Mouse (Mus musculus): ENCODE results near the gene Slc44a1. TPM values are rescaled to one million over a fixed set of nuclear protein-coding genes. Genes with fewer than 3 reads are reported as not detected.

Gene Slc44a1
- polyA plus RNA-seq, 1 experiment from 2014 or later, result 28.9 TPM

GRCm38 (mm10) chr4:53631316-53632010, 191.2 kb downstream of the Slc44a1 start, which contains the start of gene Fsd1l:
TSS of gene Fsd1l (plus strand) at chr4:53631471.
- ChIA-PET CTCF (no interaction called here), POLR2A (no interaction called here)
- no peaks in the 10 kb centered on the region for H3K27me3 ChIP-seq
- peak; percentile 69 for ATAC-seq
- in situ Hi-C loops (cut with MboI; ENCODE audit: low pct_unique_long_range_greater_than_20kb), result no loop called here
- no peak for DNase-seq (ENCODE audit: low read depth, low spot score)
- no peak for TF ChIP-seq CTCF (IDR thresholded peaks at IDR 0.05)

- TF ChIP-seq CTCF (IDR thresholded peaks at IDR 0.05), result no peak
- H3K27me3 ChIP-seq, result no peaks in the 10 kb centered on the region
- DNase-seq (ENCODE audit: low read depth, low spot score) (no peak), ATAC-seq (no peak)
- in situ Hi-C loops (cut with MboI; ENCODE audit: low pct_unique_long_range_greater_than_20kb), result no loop called here
- ChIA-PET POLR2A (no interaction called here), CTCF (no interaction called here)
Measured at GRCm38 (mm10) chr4:53632011-53632349, 191.8 kb downstream of the Slc44a1 start.

- ATAC-seq (no peak), DNase-seq (ENCODE audit: low read depth, low spot score) (no peak)
- ChIA-PET CTCF (no interaction called here), POLR2A (no interaction called here)
- H3K27me3 ChIP-seq, result no peaks in the 10 kb centered on the region
- in situ Hi-C loops (cut with MboI; ENCODE audit: low pct_unique_long_range_greater_than_20kb), result no loop called here
- no peak for TF ChIP-seq CTCF (IDR thresholded peaks at IDR 0.05)
Measured at GRCm38 (mm10) chr4:53635336-53635735, 195.1 kb downstream of the Slc44a1 start.

DNA sequence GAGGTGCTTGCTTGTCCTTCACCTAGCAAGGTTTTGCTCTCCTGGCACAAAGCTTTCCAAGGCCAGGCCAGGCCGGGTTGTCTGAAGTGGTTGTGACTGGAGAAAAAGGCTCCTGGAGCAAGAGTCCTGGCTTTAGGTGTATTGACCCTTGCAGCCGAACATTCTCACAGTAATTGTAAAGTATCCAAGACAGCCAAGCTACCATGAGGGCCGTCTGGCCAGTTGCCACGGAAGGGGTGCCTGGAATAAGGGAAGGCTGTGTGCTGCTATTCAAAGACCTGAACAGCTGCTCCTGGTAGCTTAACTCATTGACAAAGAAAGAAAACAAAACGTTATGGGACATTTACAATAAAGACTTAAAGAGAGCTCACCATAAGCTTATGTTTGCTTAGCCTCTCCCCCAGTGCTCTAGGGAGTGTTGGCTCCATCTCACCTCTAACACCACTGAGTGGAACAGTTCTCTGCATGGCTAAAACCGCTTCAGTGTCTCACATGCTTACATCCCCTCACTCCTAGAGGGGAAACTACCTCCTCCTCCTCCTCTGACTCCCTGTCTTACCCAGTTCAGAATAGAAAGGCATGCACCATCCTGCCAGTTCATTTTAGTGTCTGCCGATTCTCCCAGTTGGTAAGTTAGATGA, 197.2 kb downstream of the Slc44a1 start:
- no peaks in the 10 kb centered on the region for H3K27me3 ChIP-seq
- DNase-seq (ENCODE audit: low read depth, low spot score) (no peak), ATAC-seq (no peak)
- no peak for TF ChIP-seq CTCF (IDR thresholded peaks at IDR 0.05)
- in situ Hi-C loops (cut with MboI; ENCODE audit: low pct_unique_long_range_greater_than_20kb), result no loop called here
- ChIA-PET CTCF (interaction anchor here (0.8 to 1.4 kb wide), 2 partner anchors 12 to 37 kb away, joined by 3 to 6 read pairs; no protein-coding TSS in a partner anchor), POLR2A (interaction anchor here (0.7 kb wide), 1 partner anchor 8 kb away, joined by 3 read pairs; no protein-coding TSS in a partner anchor)

GRCm38 (mm10) chr4:53638549-53639123, 198.4 kb downstream of the Slc44a1 start:
- TF ChIP-seq CTCF (IDR thresholded peaks at IDR 0.05), result no peak
- CTCF ChIA-PET, result interaction anchor here (1.1 kb wide), 1 partner anchor 10 kb away, joined by 3 read pairs; no protein-coding TSS in a partner anchor

DNA sequence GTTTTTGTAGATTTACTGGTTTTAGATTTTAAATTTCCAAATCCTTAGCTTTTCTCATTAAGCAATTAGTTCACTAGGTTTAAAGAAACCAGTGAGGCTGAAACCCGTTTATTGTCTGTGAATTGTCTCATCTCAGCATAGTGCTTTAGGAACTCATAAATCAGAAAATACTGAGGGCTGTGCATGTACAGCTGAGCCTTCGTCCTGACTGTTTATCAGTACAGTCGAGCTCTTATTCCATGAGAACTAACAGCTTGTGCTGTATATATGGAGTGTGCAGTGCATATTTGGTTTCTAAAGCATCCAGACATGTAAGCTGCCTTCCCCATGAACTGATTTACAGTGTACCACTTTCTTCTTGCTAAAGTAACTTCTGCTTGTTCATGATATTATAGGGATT, 217.8 kb downstream of the Slc44a1 start:
- ATAC-seq, result no peak
- no peak for TF ChIP-seq CTCF (IDR thresholded peaks at IDR 0.05)
- POLR2A ChIA-PET, result no interaction called here

More at GRCm38 (mm10) chr4:53638549-53639123, 198.4 kb downstream of the Slc44a1 start:
- no peaks in the 10 kb centered on the region for H3K27me3 ChIP-seq
- ATAC-seq (no peak), DNase-seq (ENCODE audit: low read depth, low spot score) (no peak)
- POLR2A ChIA-PET, result interaction anchor here (0.5 kb wide), 1 partner anchor 11 kb away, joined by 3 read pairs; no protein-coding TSS in a partner anchor
- in situ Hi-C loops (cut with MboI; ENCODE audit: low pct_unique_long_range_greater_than_20kb), result no loop called here

GRCm38 (mm10) chr4:53660711-53661110, 220.5 kb downstream of the Slc44a1 start:
- in situ Hi-C loops (cut with MboI; ENCODE audit: low pct_unique_long_range_greater_than_20kb), result no loop called here
- H3K27me3 ChIP-seq, result no peaks in the 10 kb centered on the region
- ChIA-PET POLR2A (no interaction called here), CTCF (interaction anchor here (0.7 to 1.5 kb wide), 2 partner anchors 8 to 13 kb away, joined by 4 to 5 read pairs; no protein-coding TSS in a partner anchor)
- no peak for TF ChIP-seq CTCF (IDR thresholded peaks at IDR 0.05)
- ATAC-seq (no peak), DNase-seq (ENCODE audit: low read depth, low spot score) (no peak)

More for the DNA sequence above, 217.8 kb downstream of the Slc44a1 start:
- in situ Hi-C loops (cut with MboI; ENCODE audit: low pct_unique_long_range_greater_than_20kb), result no loop called here
- no peak for DNase-seq (ENCODE audit: low read depth, low spot score)
- H3K27me3 ChIP-seq, result no peaks in the 10 kb centered on the region
- CTCF ChIA-PET, result interaction anchor here (0.6 to 1.1 kb wide), 2 partner anchors 10 to 548 kb away, joined by 3 read pairs; no protein-coding TSS in a partner anchor

Other genes starting within 250 kb of the Slc44a1 start
- 2.7 TPM for gene Fsd1l, start 191.1 kb downstream of the Slc44a1 start, polyA plus RNA-seq (2021)

Measured in Patski (cell line).